Mouse (Mus musculus) hindbrain, embryonic 11.5 days (tissue): ENCODE results near the gene Stxbp3. TPM values are rescaled to one million over a fixed set of nuclear protein-coding genes. Genes with fewer than 3 reads are reported as not detected.

ENCODE experiments used
- ATAC-seq: fragments of 200-750 bp; cut with Nextera tagmentation; 2 replicates; pipeline ENCODE4 v1.8.0; 2017; ENCODE audit warnings: mild to moderate bottlenecking, moderate TSS enrichment, moderate library complexity; ENCODE audit not compliant: low FRiP score
- DNase-seq: peaks from one replicate; pipeline ENCODE4 v3.0.0-alpha.2; 2015; ENCODE audit warnings: low spot score
- H3K27ac ChIP-seq: fragments of 300-500 bp; sonication (generic); 2 replicates; pipeline ENCODE4 v1.5.1; 2014; ENCODE audit warnings: mild to moderate bottlenecking, low read depth, low read length
- H3K27me3 ChIP-seq: fragments of 300-500 bp; sonication (generic); 2 replicates; pipeline ENCODE4 v1.6.1; 2014; ENCODE audit warnings: mild to moderate bottlenecking, low read length, moderate library complexity, mixed read lengths; ENCODE audit not compliant: control insufficient read depth, insufficient read depth
- H3K36me3 ChIP-seq: fragments of 300-500 bp; sonication (generic); 2 replicates; pipeline ENCODE4 v1.6.1; 2014; ENCODE audit warnings: mild to moderate bottlenecking, low read length, moderate library complexity, mixed read lengths; ENCODE audit not compliant: control insufficient read depth, insufficient read depth
- H3K4me1 ChIP-seq: fragments of 300-500 bp; sonication (generic); replicated peaks from 2 replicates; pipeline ENCODE4 v1.6.1; 2014; ENCODE audit warnings: low read length, mixed read lengths; ENCODE audit not compliant: control insufficient read depth, insufficient read depth
- H3K4me2 ChIP-seq: fragments of 300-500 bp; sonication (generic); replicated peaks from 2 replicates; pipeline ENCODE4 v1.6.1; 2014; ENCODE audit warnings: mild to moderate bottlenecking, low read depth, low read length
- H3K4me3 ChIP-seq: fragments of 300-500 bp; sonication (generic); 2 replicates; pipeline ENCODE4 v1.5.1; 2014; ENCODE audit warnings: low read depth, low read length
- H3K9ac ChIP-seq: fragments of 300-500 bp; sonication (generic); 2 replicates; pipeline ENCODE4 v1.6.1; 2014; ENCODE audit warnings: low read depth, low read length
- H3K9me3 ChIP-seq: fragments of 300-500 bp; sonication (generic); 2 replicates; pipeline ENCODE4 v1.6.1; 2016; ENCODE audit warnings: low read length; ENCODE audit not compliant: control insufficient read depth
- WGBS: fragments of 180-500 bp; shearing (Covaris S2); extraction: QIAGEN DNeasy Blood & Tissue Kit; methylation state at CpG from one replicate; pipeline ENCODE4 v1.1.7; 2014; 5-methylcytosine and 5-hydroxymethylcytosine counted together
- polyA plus RNA-seq: library from polyadenylated mRNA; unstranded; fragments of >200 nt; fragmentation: Nextera tagmentation; extraction: Ambion mirVana; gene quantifications from 2 replicates; pipeline ENCODE4 v1.2.1, GENCODE M21; 2014

Gene Stxbp3
- polyA plus RNA-seq, 1 experiment from 2014 or later = 28.1 TPM

DNA sequence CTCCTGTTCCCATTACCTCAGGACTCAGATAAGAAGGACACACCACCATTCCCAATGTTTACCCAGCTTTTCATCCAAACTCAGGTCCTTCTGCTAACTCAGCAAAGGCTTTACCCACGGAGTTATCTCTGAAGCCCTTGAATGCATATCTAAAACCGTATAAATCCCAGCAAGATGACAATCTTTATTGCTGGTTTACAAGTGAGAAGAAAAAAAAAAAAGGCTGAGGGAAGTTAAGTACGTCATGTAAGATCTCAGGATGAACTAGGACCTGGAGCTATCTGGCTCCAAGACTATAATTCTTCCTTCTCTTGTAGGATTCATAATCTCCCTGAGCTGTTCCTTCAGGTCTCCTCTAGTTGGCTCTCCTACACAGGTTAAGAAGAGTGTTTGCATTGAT lies 11.2 kb upstream of the Stxbp3 start:
- Histone ChIP-seq H3K27me3 (no peaks in the 10 kb centered on the region), H3K4me1 (no peaks in the 10 kb centered on the region), H3K9ac (no peak overlapping the region), H3K36me3 (no peaks in the 10 kb centered on the region), H3K9me3 (no peaks in the 10 kb centered on the region), H3K4me3 (no peak overlapping the region), H3K4me2 (no peak overlapping the region), H3K27ac (no peak overlapping the region)
- no peak for DNase-seq
- ATAC-seq = no peak
- WGBS = 84% methylated on average over 3 of the region's 3 CpGs

DNA sequence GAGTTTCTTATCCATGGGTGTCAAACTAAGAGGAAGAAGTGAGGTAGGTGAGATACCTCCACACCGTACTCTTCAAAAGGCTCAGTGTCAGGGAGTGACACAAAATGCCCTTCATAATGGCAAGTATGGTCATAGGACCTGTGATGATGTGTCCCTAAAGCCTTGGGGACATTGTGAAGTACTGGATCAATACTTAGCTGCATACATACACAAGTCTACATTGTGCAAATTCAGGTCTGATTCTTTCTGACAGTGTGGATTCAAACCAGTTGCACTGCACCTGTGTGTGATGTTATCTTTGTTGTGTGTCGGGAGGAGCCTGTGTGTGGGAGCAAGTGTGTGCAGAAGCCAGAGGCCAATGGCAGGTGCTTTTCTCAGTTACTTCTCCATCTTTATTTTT lies 10.7 kb upstream of the Stxbp3 start:
- H3K4me3 ChIP-seq = no peak overlapping the region
- 94% methylated on average over 2 of the region's 2 CpGs for WGBS
- no peak overlapping the region for H3K27ac ChIP-seq
- H3K27me3 ChIP-seq = no peaks in the 10 kb centered on the region
- DNase-seq (no peak), ATAC-seq (no peak)
- H3K9me3 ChIP-seq = no peaks in the 10 kb centered on the region
- H3K4me2 ChIP-seq = no peak overlapping the region
- no peaks in the 10 kb centered on the region for H3K36me3 ChIP-seq
- H3K4me1 ChIP-seq = no peaks in the 10 kb centered on the region
- no peak overlapping the region for H3K9ac ChIP-seq

- no peaks in the 10 kb centered on the region for H3K27me3 ChIP-seq
- H3K36me3 ChIP-seq = no peaks in the 10 kb centered on the region
- no peak overlapping the region for H3K27ac ChIP-seq
- no peak for ATAC-seq
- WGBS = 58% methylated on average over 3 of the region's 3 CpGs
- DNase-seq = no peak
- H3K9me3 ChIP-seq = no peaks in the 10 kb centered on the region
- no peaks in the 10 kb centered on the region for H3K4me1 ChIP-seq
- H3K4me3 ChIP-seq = no peak overlapping the region
- H3K9ac ChIP-seq = no peak overlapping the region
- no peak overlapping the region for H3K4me2 ChIP-seq
Measured at GRCm38 (mm10) chr3:108850506-108850905, 10.2 kb upstream of the Stxbp3 start.

GRCm38 (mm10) chr3:108846616-108847015 lies 6.3 kb upstream of the Stxbp3 start:
- ATAC-seq (no peak), DNase-seq (no peak)
- no peaks in the 10 kb centered on the region for H3K27me3 ChIP-seq
- H3K9ac ChIP-seq = no peak overlapping the region
- no peak overlapping the region for H3K4me3 ChIP-seq
- no peaks in the 10 kb centered on the region for H3K4me1 ChIP-seq
- WGBS = 86% methylated on average over 3 of the region's 3 CpGs
- H3K4me2 ChIP-seq = no peak overlapping the region
- no peaks in the 10 kb centered on the region for H3K36me3 ChIP-seq
- H3K27ac ChIP-seq = no peak overlapping the region
- H3K9me3 ChIP-seq = no peaks in the 10 kb centered on the region

- no peak for DNase-seq
- ATAC-seq = no peak
- no peak overlapping the region for H3K27ac ChIP-seq
- H3K36me3 ChIP-seq = no peaks in the 10 kb centered on the region
- H3K4me3 ChIP-seq = no peak overlapping the region
- no peaks in the 10 kb centered on the region for H3K27me3 ChIP-seq
- H3K9ac ChIP-seq = no peak overlapping the region
- no peak overlapping the region for H3K4me2 ChIP-seq
- no peaks in the 10 kb centered on the region for H3K9me3 ChIP-seq
- no peaks in the 10 kb centered on the region for H3K4me1 ChIP-seq
- 85% methylated on average over 5 of the region's 5 CpGs for WGBS
Measured at GRCm38 (mm10) chr3:108844521-108844920, 4.2 kb upstream of the Stxbp3 start.

DNA sequence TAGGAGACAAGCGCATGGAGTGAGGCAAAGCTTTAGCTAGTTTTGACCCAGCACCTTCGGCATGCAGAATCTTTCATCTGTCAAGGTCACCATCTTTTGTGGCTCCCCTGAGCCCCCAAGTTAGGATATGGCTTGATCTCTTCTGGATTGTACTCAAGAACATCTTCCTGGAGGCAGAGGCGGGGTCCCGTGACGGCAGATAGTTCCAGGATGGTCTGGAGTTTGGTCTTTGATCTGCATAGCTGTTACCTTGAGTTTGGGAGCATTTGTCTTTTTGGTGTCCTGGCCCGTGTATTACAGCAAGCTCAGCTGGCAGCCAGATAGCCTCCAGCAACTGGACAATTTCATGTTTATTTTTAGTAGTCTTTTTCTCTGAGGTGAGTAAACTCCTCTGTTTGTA lies 3.7 kb upstream of the Stxbp3 start:
- DNase-seq (no peak), ATAC-seq (no peak)
- Histone ChIP-seq H3K9me3 (no peaks in the 10 kb centered on the region), H3K9ac (no peak overlapping the region), H3K4me2 (no peak overlapping the region), H3K4me3 (no peak overlapping the region), H3K4me1 (no peaks in the 10 kb centered on the region), H3K27ac (no peak overlapping the region), H3K36me3 (no peaks in the 10 kb centered on the region), H3K27me3 (no peaks in the 10 kb centered on the region)
- WGBS = 90% methylated on average over 6 of the region's 6 CpGs

- Histone ChIP-seq H3K9me3 (no peaks in the 10 kb centered on the region), H3K4me3 (peak overlapping the region; percentile 76), H3K9ac (no peak overlapping the region), H3K4me2 (no peak overlapping the region), H3K4me1 (no peaks in the 10 kb centered on the region), H3K27ac (no peak overlapping the region), H3K36me3 (no peaks in the 10 kb centered on the region), H3K27me3 (no peaks in the 10 kb centered on the region)
- WGBS = 60% methylated on average over 4 of the region's 4 CpGs
- ATAC-seq = peak; percentile 64
- DNase-seq = no peak
Measured at GRCm38 (mm10) chr3:108840716-108841054, 359 bp upstream of the Stxbp3 start.

DNA sequence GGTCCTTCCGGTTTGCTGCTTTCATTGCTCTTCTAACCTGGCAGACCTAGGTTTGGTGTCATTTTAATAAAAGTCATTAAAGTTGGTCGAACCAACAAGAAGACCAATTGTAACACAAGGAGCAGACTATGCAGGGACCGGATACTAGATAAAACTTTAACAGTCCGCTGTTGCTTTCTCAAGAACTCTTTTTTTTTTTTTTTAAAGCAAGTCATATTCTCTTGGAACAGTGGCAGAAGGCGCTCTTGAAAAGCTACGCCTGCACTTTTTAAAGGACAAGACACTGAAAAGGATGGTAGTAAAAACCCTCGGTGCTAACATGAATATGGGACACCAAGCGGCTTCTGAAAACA lies 703 bp downstream of the Stxbp3 start:
- Histone ChIP-seq H3K27ac (peak overlapping the region; percentile 42; the same call in 1 of the 2 replicates), H3K27me3 (no peaks in the 10 kb centered on the region), H3K9ac (peak overlapping the region; percentile 71), H3K4me2 (peak overlapping the region; percentile 71), H3K36me3 (no peaks in the 10 kb centered on the region), H3K4me1 (no peaks in the 10 kb centered on the region), H3K4me3 (peak overlapping the region; percentile 76), H3K9me3 (no peaks in the 10 kb centered on the region)
- DNase-seq (no peak), ATAC-seq (peak; percentile 2; the same call in 1 of the 2 replicates)
- WGBS = 15% methylated on average over 8 of the region's 8 CpGs

DNA sequence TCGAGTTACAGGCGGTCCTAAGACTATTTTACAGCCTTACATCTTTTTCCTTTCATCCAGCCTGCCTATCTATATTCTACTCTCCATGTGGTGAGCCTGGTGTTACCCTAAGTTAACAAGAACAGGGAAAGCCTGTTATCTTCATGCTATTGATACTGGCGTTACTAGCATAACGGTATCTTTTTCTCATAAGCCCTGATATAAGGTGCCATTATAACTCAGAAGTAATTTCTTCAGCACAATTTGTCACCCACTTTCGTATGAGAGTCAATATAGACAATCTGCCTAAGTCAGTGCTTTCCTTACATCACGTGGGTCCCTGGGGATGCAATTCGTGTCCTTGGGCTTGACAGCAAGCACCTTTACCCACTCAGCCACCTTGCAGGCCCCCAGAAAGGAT lies 1.3 kb downstream of the Stxbp3 start:
- H3K4me2 ChIP-seq = no peak overlapping the region
- no peaks in the 10 kb centered on the region for H3K4me1 ChIP-seq
- no peaks in the 10 kb centered on the region for H3K9me3 ChIP-seq
- no peaks in the 10 kb centered on the region for H3K36me3 ChIP-seq
- no peak overlapping the region for H3K4me3 ChIP-seq
- no peak overlapping the region for H3K9ac ChIP-seq
- 84% methylated on average over 7 of the region's 7 CpGs for WGBS
- ATAC-seq = no peak
- no peak overlapping the region for H3K27ac ChIP-seq
- no peaks in the 10 kb centered on the region for H3K27me3 ChIP-seq
- DNase-seq = no peak
